Comparison of ENCODE assay signal across 10 mouse cellular contexts in the genomic region with DNA sequence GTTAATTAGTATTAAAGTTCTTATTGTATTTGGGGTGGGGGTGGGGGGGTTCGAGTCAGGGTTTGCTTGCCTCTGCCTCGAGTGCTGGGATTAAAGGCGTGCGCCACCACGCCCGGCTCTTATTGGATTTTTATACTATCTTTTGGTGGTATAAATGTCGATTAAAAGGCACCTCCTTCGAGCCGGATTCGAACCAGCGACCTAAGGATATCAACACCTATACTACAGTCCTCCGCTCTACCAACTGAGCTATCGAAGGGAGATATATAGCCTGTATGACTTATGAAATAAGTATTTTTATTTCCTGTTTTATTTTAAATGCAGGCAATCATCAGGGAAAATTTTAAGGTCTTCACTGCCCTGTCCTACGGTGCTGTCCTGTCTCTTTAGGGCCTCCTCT. TPM values are rescaled to one million over a fixed set of nuclear protein-coding genes. Genes with fewer than 3 reads are reported as not detected.
A peak's percentile ranks its signal among the peaks of the same experiment; 100 is the strongest.
DNase-seq lines count a peak whose midpoint lies in the region; ATAC-seq and TF ChIP-seq lines count a peak whose summit lies in the region.
"Had no signal": no experiment of that assay in that cellular context is flagged by ENCODE, and none has a peak within 500 bp of the region (broad histone marks: within the 10 kb centered on the region; RNA-seq: fewer than 3 reads in every experiment).

No protein-coding gene starts in this region.

- TF ChIP-seq CTCF in cerebellum, adult 2 months (IDR thresholded peaks at IDR 0.05; ENCODE audit: borderline replicate concordance, insufficient read depth, low read depth, low read length), result no peak

- no peak overlapping the region for H3K27ac ChIP-seq in cerebellum, adult 2 months (ENCODE audit: insufficient read depth, low read length)
- no peak overlapping the region for H3K27ac ChIP-seq in neural tube, embryonic 15.5 days (replicated peaks)
- H3K27ac ChIP-seq: hindbrain, embryonic 15.5 days; limb, embryonic 15.5 days had no signal

- H3K9me3 ChIP-seq in neural tube, embryonic 15.5 days (replicated peaks), result no peaks in the 10 kb centered on the region
- H3K9me3 ChIP-seq: hindbrain, embryonic 15.5 days; limb, embryonic 15.5 days had no signal

- no peak overlapping the region for H3K4me2 ChIP-seq in neural tube, embryonic 15.5 days
- H3K4me2 ChIP-seq: hindbrain, embryonic 15.5 days; limb, embryonic 15.5 days had no signal

- no peak overlapping the region for H3K9ac ChIP-seq in neural tube, embryonic 15.5 days (replicated peaks)
- H3K9ac ChIP-seq: hindbrain, embryonic 15.5 days; limb, embryonic 15.5 days had no signal

- H3K4me1 ChIP-seq in cerebellum, adult 2 months (ENCODE audit: control insufficient read depth, insufficient read depth, low read length), result peaks cover 4% of the 10 kb centered on the region; the same call in 1 of the 2 replicates
- H3K4me1 ChIP-seq in neural tube, embryonic 15.5 days, result peaks cover 36% of the 10 kb centered on the region

- no peak for TF ChIP-seq POLR2A in cerebellum, adult 2 months (IDR thresholded peaks at IDR 0.05; ENCODE audit: borderline replicate concordance, insufficient read depth, low read length)

- no peaks in the 10 kb centered on the region for H3K27me3 ChIP-seq in cerebellum, adult 2 months (ENCODE audit: control insufficient read depth, insufficient read depth, low read length)
- H3K27me3 ChIP-seq in neural tube, embryonic 15.5 days (replicated peaks), result no peaks in the 10 kb centered on the region
- H3K27me3 ChIP-seq: hindbrain, embryonic 15.5 days; limb, embryonic 15.5 days had no signal

- 28% methylated on average over 14 of the region's 14 CpGs for WGBS in cerebellum, adult 2 months
- WGBS in neural tube, embryonic 15.5 days, result 15% methylated on average over 14 of the region's 14 CpGs

- no peak overlapping the region for H3K4me3 ChIP-seq in cerebellum, adult 2 months (replicated peaks; ENCODE audit: insufficient read depth, low read depth, low read length)
- no peak overlapping the region for H3K4me3 ChIP-seq in neural tube, embryonic 15.5 days (replicated peaks)
- H3K4me3 ChIP-seq: hindbrain, embryonic 15.5 days; limb, embryonic 15.5 days had no signal

- H3K36me3 ChIP-seq in neural tube, embryonic 15.5 days, result peaks cover 4% of the 10 kb centered on the region

- no peak for ATAC-seq in neural tube, embryonic 15.5 days (ENCODE audit: low FRiP score)

- peak; percentile 39 for DNase-seq in cerebellum, adult 9-10 months
- DNase-seq in cerebellum, adult 2 months, result no peak
- DNase-seq in neural tube, embryonic 10.5 days (ENCODE audit: extremely low spot score, low spot score), result peak; percentile 41
- DNase-seq in embryo, embryonic 9.5 days (ENCODE audit: extremely low spot score), result peak; percentile 75
- peak; percentile 49 for DNase-seq in naive thymus-derived CD4-positive, alpha-beta T cell, adult 2 months (ENCODE audit: low read depth)
- no peak for DNase-seq in urinary bladder, adult 18-20 months (ENCODE audit: low spot score in 2 of 2)
- DNase-seq in urinary bladder, postnatal 10 days (ENCODE audit: low spot score), result no peak

RNA-seq across cellular contexts. Expression of gene Abt1, which starts 3.3 kb away (rescaled TPM):
- polyA plus RNA-seq in cerebellum, adult 2 months (2012; rRNA removed), result 9.8 and 10.7 TPM in 2 replicates
- polyA plus RNA-seq in neural tube, embryonic 15.5 days (2015; fragmentation: Nextera tagmentation; extraction: Ambion mirVana), result 9.3 and 10.3 TPM in 2 replicates

RNA-seq across cellular contexts. Expression of gene Btn1a1, which starts 38.8 kb away (rescaled TPM):
- 0.21 and 0.32 TPM in 2 replicates for polyA plus RNA-seq in cerebellum, adult 2 months (2012; rRNA removed)
- polyA plus RNA-seq in neural tube, embryonic 15.5 days (2015; fragmentation: Nextera tagmentation; extraction: Ambion mirVana), result 0.15 TPM in 1 of 2 replicates, not detected in the other

RNA-seq across cellular contexts. Expression of gene Zfp322a, which starts 57.9 kb away (rescaled TPM):
- 14.6 and 16.0 TPM in 2 replicates for polyA plus RNA-seq in cerebellum, adult 2 months (2012; rRNA removed)
- 46.2 and 49.0 TPM in 2 replicates for polyA plus RNA-seq in neural tube, embryonic 15.5 days (2015; fragmentation: Nextera tagmentation; extraction: Ambion mirVana)

Comparison
In these comparisons a context has a peak if more than half of its experiments do, and no peak if none do; other contexts are left out.
1. DNase-seq: peak in cerebellum, adult 9-10 months (single experiment), neural tube, embryonic 10.5 days (single experiment), embryo, embryonic 9.5 days (single experiment) and naive thymus-derived CD4-positive, alpha-beta T cell, adult 2 months (single experiment); none in cerebellum, adult 2 months (0 of 2), urinary bladder, adult 18-20 months (0 of 2) and urinary bladder, postnatal 10 days (single experiment).